Mouse (Mus musculus): ENCODE measurements at regions not wholly inside any gene's neighbourhood (a gene's known extent, or its start where the extent isn't known, plus 50 kb on each side); places are given as distances from the start of the nearest gene placed in this dataset.
"Not testable (repeated sequence)": the region's sequence is repeated elsewhere in the genome, so short reads cannot be mapped to it uniquely, and the experiment has no call there.

- H3K36me3 ChIP-seq, result no peaks in the 10 kb centered on the region
- no peak overlapping the region for H3K4me2 ChIP-seq
- H3K4me3 ChIP-seq, result no peak overlapping the region
- no peaks in the 10 kb centered on the region for H3K4me1 ChIP-seq
- ATAC-seq (ENCODE audit: extremely low read depth, insufficient number of reproducible peaks, low FRiP score, low TSS enrichment), result no peak
- no peaks in the 10 kb centered on the region for H3K27me3 ChIP-seq (replicated peaks)
- no peak overlapping the region for H3K27ac ChIP-seq (replicated peaks)
- WGBS, result 31% methylated on average over 2 of the region's 2 CpGs
- H3K9me3 ChIP-seq, result no peaks in the 10 kb centered on the region
- no peak overlapping the region for H3K9ac ChIP-seq
Measured at GRCm38 (mm10) chr7:58436888-58437625, 218.9 kb upstream of the Atp10a start.

GRCm38 (mm10) chr7:58442535-58443184 lies 213.3 kb upstream of the Atp10a start:
- no peak overlapping the region for H3K27ac ChIP-seq (replicated peaks)
- H3K4me3 ChIP-seq, result no peak overlapping the region
- no peaks in the 10 kb centered on the region for H3K27me3 ChIP-seq (replicated peaks)
- H3K4me1 ChIP-seq, result no peaks in the 10 kb centered on the region
- H3K4me2 ChIP-seq, result no peak overlapping the region
- H3K9ac ChIP-seq, result no peak overlapping the region
- ATAC-seq (ENCODE audit: extremely low read depth, insufficient number of reproducible peaks, low FRiP score, low TSS enrichment), result no peak
- H3K9me3 ChIP-seq, result no peaks in the 10 kb centered on the region
- 77% methylated on average over 1 of the region's 1 CpGs for WGBS
- H3K36me3 ChIP-seq, result no peaks in the 10 kb centered on the region

GRCm38 (mm10) chr7:58443297-58443696 lies 212.7 kb upstream of the Atp10a start:
- no peak overlapping the region for H3K4me2 ChIP-seq
- WGBS, result 67% methylated on average over 3 of the region's 3 CpGs
- H3K27ac ChIP-seq (replicated peaks), result no peak overlapping the region

GRCm38 (mm10) chr7:58445781-58446180 lies 210.2 kb upstream of the Atp10a start:
- Histone ChIP-seq H3K4me3 (no peak overlapping the region), H3K4me1 (no peaks in the 10 kb centered on the region), H3K27me3 (replicated peaks) (no peaks in the 10 kb centered on the region), H3K27ac (replicated peaks) (no peak overlapping the region), H3K9me3 (no peaks in the 10 kb centered on the region), H3K9ac (no peak overlapping the region), H3K36me3 (no peaks in the 10 kb centered on the region), H3K4me2 (no peak overlapping the region)
- WGBS, result 81% methylated on average over 1 of the region's 1 CpGs
- no peak for ATAC-seq (ENCODE audit: extremely low read depth, insufficient number of reproducible peaks, low FRiP score, low TSS enrichment)

More at GRCm38 (mm10) chr7:58443297-58443696, 212.7 kb upstream of the Atp10a start:
- H3K9ac ChIP-seq, result no peak overlapping the region
- H3K9me3 ChIP-seq, result no peaks in the 10 kb centered on the region
- no peaks in the 10 kb centered on the region for H3K4me1 ChIP-seq
- ATAC-seq (ENCODE audit: extremely low read depth, insufficient number of reproducible peaks, low FRiP score, low TSS enrichment), result no peak
- H3K4me3 ChIP-seq, result no peak overlapping the region
- H3K36me3 ChIP-seq, result no peaks in the 10 kb centered on the region
- H3K27me3 ChIP-seq (replicated peaks), result no peaks in the 10 kb centered on the region

- H3K27ac ChIP-seq (replicated peaks), result no peak overlapping the region
- no peaks in the 10 kb centered on the region for H3K4me1 ChIP-seq
- ATAC-seq (ENCODE audit: extremely low read depth, insufficient number of reproducible peaks, low FRiP score, low TSS enrichment), result no peak
- no peaks in the 10 kb centered on the region for H3K27me3 ChIP-seq (replicated peaks)
- no peaks in the 10 kb centered on the region for H3K36me3 ChIP-seq
- H3K4me2 ChIP-seq, result no peak overlapping the region
- H3K4me3 ChIP-seq, result no peak overlapping the region
- no peak overlapping the region for H3K9ac ChIP-seq
- H3K9me3 ChIP-seq, result no peaks in the 10 kb centered on the region
Measured at GRCm38 (mm10) chr7:58446261-58446660, 209.7 kb upstream of the Atp10a start.

GRCm38 (mm10) chr7:58448727-58449126 lies 207.2 kb upstream of the Atp10a start:
- H3K36me3 ChIP-seq, result no peaks in the 10 kb centered on the region
- no peak overlapping the region for H3K4me3 ChIP-seq
- H3K9ac ChIP-seq, result no peak overlapping the region
- H3K4me2 ChIP-seq, result no peak overlapping the region
- ATAC-seq (ENCODE audit: extremely low read depth, insufficient number of reproducible peaks, low FRiP score, low TSS enrichment), result no peak
- no peak overlapping the region for H3K27ac ChIP-seq (replicated peaks)
- H3K4me1 ChIP-seq, result no peaks in the 10 kb centered on the region
- WGBS, result 58% methylated on average over 3 of the region's 3 CpGs
- H3K27me3 ChIP-seq (replicated peaks), result no peaks in the 10 kb centered on the region
- H3K9me3 ChIP-seq, result no peaks in the 10 kb centered on the region

- Histone ChIP-seq H3K4me1 (no peaks in the 10 kb centered on the region), H3K27me3 (replicated peaks) (no peaks in the 10 kb centered on the region), H3K36me3 (no peaks in the 10 kb centered on the region), H3K4me2 (no peak overlapping the region), H3K27ac (replicated peaks) (no peak overlapping the region), H3K4me3 (no peak overlapping the region), H3K9ac (no peak overlapping the region), H3K9me3 (no peaks in the 10 kb centered on the region)
- 41% methylated on average over 1 of the region's 1 CpGs for WGBS
- no peak for ATAC-seq (ENCODE audit: extremely low read depth, insufficient number of reproducible peaks, low FRiP score, low TSS enrichment)
Measured at GRCm38 (mm10) chr7:58451981-58452380, 204.0 kb upstream of the Atp10a start.

- H3K4me3 ChIP-seq, result not testable (repeated sequence)
Measured at GRCm38 (mm10) chr7:58458146-58458545, 197.8 kb upstream of the Atp10a start.

GRCm38 (mm10) chr7:58460939-58461338 lies 195.0 kb upstream of the Atp10a start:
- 80% methylated on average over 2 of the region's 2 CpGs for WGBS
- no peak overlapping the region for H3K4me3 ChIP-seq
- no peak for ATAC-seq (ENCODE audit: extremely low read depth, insufficient number of reproducible peaks, low FRiP score, low TSS enrichment)
- no peak overlapping the region for H3K27ac ChIP-seq (replicated peaks)
- H3K9ac ChIP-seq, result no peak overlapping the region
- no peaks in the 10 kb centered on the region for H3K4me1 ChIP-seq
- no peaks in the 10 kb centered on the region for H3K9me3 ChIP-seq
- H3K4me2 ChIP-seq, result no peak overlapping the region
- no peaks in the 10 kb centered on the region for H3K27me3 ChIP-seq (replicated peaks)
- H3K36me3 ChIP-seq, result no peaks in the 10 kb centered on the region

More at GRCm38 (mm10) chr7:58458146-58458545, 197.8 kb upstream of the Atp10a start:
- ATAC-seq (ENCODE audit: extremely low read depth, insufficient number of reproducible peaks, low FRiP score, low TSS enrichment); H3K4me1 ChIP-seq; H3K27me3 ChIP-seq (replicated peaks); H3K9me3 ChIP-seq; H3K27ac ChIP-seq (replicated peaks); H3K36me3 ChIP-seq; H3K9ac ChIP-seq; H3K4me2 ChIP-seq: not testable (repeated sequence)
- WGBS, result 81% methylated on average over 3 of the region's 3 CpGs

GRCm38 (mm10) chr7:58473150-58473549 lies 182.8 kb upstream of the Atp10a start:
- no peak for ATAC-seq (ENCODE audit: extremely low read depth, insufficient number of reproducible peaks, low FRiP score, low TSS enrichment)
- Histone ChIP-seq H3K27ac (replicated peaks) (no peak overlapping the region), H3K27me3 (replicated peaks) (no peaks in the 10 kb centered on the region), H3K4me1 (no peaks in the 10 kb centered on the region), H3K4me3 (no peak overlapping the region), H3K9me3 (no peaks in the 10 kb centered on the region), H3K4me2 (no peak overlapping the region), H3K36me3 (no peaks in the 10 kb centered on the region), H3K9ac (no peak overlapping the region)
- 50% methylated on average over 3 of the region's 3 CpGs for WGBS

GRCm38 (mm10) chr7:58475139-58475538 lies 180.8 kb upstream of the Atp10a start:
- Histone ChIP-seq H3K9me3 (no peaks in the 10 kb centered on the region), H3K4me1 (no peaks in the 10 kb centered on the region), H3K4me3 (no peak overlapping the region), H3K9ac (no peak overlapping the region), H3K36me3 (no peaks in the 10 kb centered on the region), H3K27ac (replicated peaks) (no peak overlapping the region), H3K4me2 (no peak overlapping the region), H3K27me3 (replicated peaks) (no peaks in the 10 kb centered on the region)
- 52% methylated on average over 2 of the region's 2 CpGs for WGBS
- no peak for ATAC-seq (ENCODE audit: extremely low read depth, insufficient number of reproducible peaks, low FRiP score, low TSS enrichment)

GRCm38 (mm10) chr7:58488250-58488649 lies 167.7 kb upstream of the Atp10a start:
- no peaks in the 10 kb centered on the region for H3K36me3 ChIP-seq
- H3K4me2 ChIP-seq, result no peak overlapping the region
- no peak overlapping the region for H3K9ac ChIP-seq
- no peaks in the 10 kb centered on the region for H3K4me1 ChIP-seq
- H3K27ac ChIP-seq (replicated peaks), result no peak overlapping the region
- 71% methylated on average over 2 of the region's 2 CpGs for WGBS
- H3K4me3 ChIP-seq, result no peak overlapping the region
- H3K27me3 ChIP-seq (replicated peaks), result no peaks in the 10 kb centered on the region
- no peak for ATAC-seq (ENCODE audit: extremely low read depth, insufficient number of reproducible peaks, low FRiP score, low TSS enrichment)
- no peaks in the 10 kb centered on the region for H3K9me3 ChIP-seq
